Mouse (Mus musculus) heart, embryonic 14.5 days (tissue): ENCODE results near the gene Shox2. TPM values are rescaled to one million over a fixed set of nuclear protein-coding genes. Genes with fewer than 3 reads are reported as not detected.

Experiments used
- ATAC-seq: fragments of 200-750 bp; cut with Nextera tagmentation; 2 replicates; pipeline ENCODE4 v1.8.0; 2017; ENCODE audit warnings: low read depth, moderate TSS enrichment; ENCODE audit not compliant: insufficient number of reproducible peaks, insufficient read depth, low FRiP score
- H3K27ac ChIP-seq, 2 experiments: fragments of 200-500 bp in 1 of 2; fragments of 300-500 bp in 1 of 2; sonication (generic) in 1 of 2; replicated peaks in 1 of 2; 2 replicates each; pipeline ENCODE4 v1.5.1; 2012 to 2014; ENCODE audit warnings: low read depth in 2 of 2, low read length in 2 of 2, control low read depth in 1 of 2, mild to moderate bottlenecking in 1 of 2, mixed read lengths in 1 of 2; ENCODE audit not compliant: control insufficient read depth in 1 of 2, insufficient read depth in 1 of 2
- H3K27me3 ChIP-seq: fragments of 300-500 bp; sonication (generic); 2 replicates; pipeline ENCODE4 v1.6.1; 2014; ENCODE audit warnings: mild to moderate bottlenecking, low read length, control low read depth; ENCODE audit not compliant: control insufficient read depth, insufficient read depth
- H3K36me3 ChIP-seq: fragments of 300-500 bp; sonication (generic); 2 replicates; pipeline ENCODE4 v1.6.1; 2014; ENCODE audit warnings: mild to moderate bottlenecking, control low read depth, low read length, mixed read lengths; ENCODE audit not compliant: control insufficient read depth, insufficient read depth
- H3K4me1 ChIP-seq, 2 experiments: fragments of 200-500 bp in 1 of 2; fragments of 300-500 bp in 1 of 2; sonication (generic) in 1 of 2; 2 replicates each; pipeline ENCODE4 v1.6.1; 2012 to 2014; ENCODE audit warnings: low read length in 2 of 2, control low read depth in 1 of 2, mixed read lengths in 1 of 2; ENCODE audit not compliant: control insufficient read depth in 2 of 2, insufficient read depth in 2 of 2
- H3K4me2 ChIP-seq: fragments of 300-500 bp; sonication (generic); 2 replicates; pipeline ENCODE4 v1.6.1; 2014; ENCODE audit warnings: mild to moderate bottlenecking, low read length
- H3K4me3 ChIP-seq, 2 experiments: fragments of 200-500 bp in 1 of 2; fragments of 300-500 bp in 1 of 2; sonication (generic) in 1 of 2; 2 replicates each; pipeline ENCODE4 v1.5.1; 2012 to 2014; ENCODE audit warnings: low read length in 2 of 2, mild to moderate bottlenecking in 2 of 2, control low read depth in 1 of 2, low read depth in 1 of 2, moderate library complexity in 1 of 2; ENCODE audit not compliant: control insufficient read depth in 1 of 2, insufficient read depth in 1 of 2
- H3K9ac ChIP-seq: fragments of 300-500 bp; sonication (generic); 2 replicates; pipeline ENCODE4 v1.6.1; 2014; ENCODE audit warnings: mild to moderate bottlenecking, low read length
- H3K9me3 ChIP-seq: fragments of 300-500 bp; sonication (generic); 2 replicates; pipeline ENCODE4 v1.6.1; 2016; ENCODE audit warnings: low read length, control low read depth; ENCODE audit not compliant: control insufficient read depth
- WGBS: fragments of 180-500 bp; shearing (Covaris S2); extraction: QIAGEN DNeasy Blood & Tissue Kit; methylation state at CpG from one replicate; pipeline ENCODE4 v1.1.7; 2014; 5-methylcytosine and 5-hydroxymethylcytosine counted together
- polyA plus RNA-seq: library from polyadenylated mRNA; unstranded; fragments of >200 nt; fragmentation: Nextera tagmentation; extraction: Ambion mirVana; gene quantifications from 2 replicates; pipeline ENCODE4 v1.2.1, GENCODE M21; 2014

Shox2 gene
- 3.4 and 11.3 TPM in 2 replicates for polyA plus RNA-seq

- Histone ChIP-seq H3K27ac (0 out of 4 replicates have a peak within 1 kb of the TSS, but pooled peaks of 1 of the 2 experiments have one; percentile 6), H3K27me3 (peaks cover 72% of the 10 kb centered on the region), H3K36me3 (no peaks in the 10 kb centered on the region), H3K4me1 (peaks cover 12 to 24% of the 10 kb centered on the region in 2 experiments; a peak in 3 of 4 replicates), H3K4me2 (peak within 1 kb of the TSS; percentile 94), H3K9ac (peak within 1 kb of the TSS; percentile 59; the same call in 1 of the 2 replicates), H3K9me3 (no peaks in the 10 kb centered on the region), H3K4me3 (peak within 1 kb of the TSS; percentile 58 to 59)
- under 1% methylated on average over 14 of the region's 15 CpGs for WGBS
- no peak for ATAC-seq
These were observed at the start of gene Shox2 for GRCm38 (mm10) chr3:66981706-66982105. Shox2 (minus strand) TSS chr3:66981771.

GRCm38 (mm10) chr3:66996820-66997219, 15.2 kb upstream of the Shox2 start:
- Histone ChIP-seq H3K4me3 (no peak overlapping the region), H3K9me3 (no peaks in the 10 kb centered on the region), H3K36me3 (peaks cover 30% of the 10 kb centered on the region), H3K9ac (no peak overlapping the region), H3K27ac (no peak overlapping the region), H3K4me1 (no peaks in the 10 kb centered on the region), H3K4me2 (no peak overlapping the region), H3K27me3 (no peaks in the 10 kb centered on the region)
- 81% methylated on average over 1 of the region's 1 CpGs for WGBS
- ATAC-seq: no peak

- no peaks in the 10 kb centered on the region for H3K9me3 ChIP-seq
- H3K27ac ChIP-seq: no peak overlapping the region
- ATAC-seq: no peak
- H3K36me3 ChIP-seq: no peaks in the 10 kb centered on the region
- peak overlapping the region; percentile 85 for H3K4me2 ChIP-seq
- peaks cover 27% of the 10 kb centered on the region for H3K27me3 ChIP-seq
- H3K9ac ChIP-seq: peak overlapping the region; percentile 86
- 5% methylated on average over 1 of the region's 1 CpGs for WGBS
- peaks cover 7 to 8% of the 10 kb centered on the region in 2 experiments; a peak in 2 of 4 replicates for H3K4me1 ChIP-seq
- peak overlapping the region; percentile 82 to 85 for H3K4me3 ChIP-seq
These were observed 4.7 kb upstream of the Shox2 start for GRCm38 (mm10) chr3:66986287-66986560.

- Histone ChIP-seq H3K4me2 (peak overlapping the region; percentile 85), H3K9me3 (no peaks in the 10 kb centered on the region), H3K36me3 (no peaks in the 10 kb centered on the region), H3K4me3 (peak overlapping the region; percentile 82 to 85), H3K27ac (no peak overlapping the region), H3K4me1 (peaks cover 10 to 12% of the 10 kb centered on the region in 2 experiments; a peak in 3 of 4 replicates), H3K9ac (peak overlapping the region; percentile 86), H3K27me3 (peaks cover 32% of the 10 kb centered on the region)
- WGBS: under 1% methylated on average over 58 of the region's 60 CpGs
- ATAC-seq: peak; percentile 80
These were observed 4.1 kb upstream of the Shox2 start for GRCm38 (mm10) chr3:66985539-66986286.

GRCm38 (mm10) chr3:66983481-66983880, 1.9 kb upstream of the Shox2 start:
- WGBS: 21% methylated on average over 3 of the region's 3 CpGs
- H3K27me3 ChIP-seq: peaks cover 54% of the 10 kb centered on the region
- no peak overlapping the region for H3K4me2 ChIP-seq
- no peaks in the 10 kb centered on the region for H3K36me3 ChIP-seq
- no peak overlapping the region for H3K4me3 ChIP-seq
- no peaks in the 10 kb centered on the region for H3K9me3 ChIP-seq
- no peak overlapping the region for H3K27ac ChIP-seq
- H3K9ac ChIP-seq: no peak overlapping the region
- ATAC-seq: no peak
- peaks cover 12 to 23% of the 10 kb centered on the region in 2 experiments; a peak in 3 of 4 replicates for H3K4me1 ChIP-seq

- Histone ChIP-seq H3K27me3 (peaks cover 66% of the 10 kb centered on the region), H3K4me3 (peak overlapping the region; percentile 36 to 58), H3K27ac (no peak overlapping the region), H3K36me3 (no peaks in the 10 kb centered on the region), H3K9me3 (no peaks in the 10 kb centered on the region), H3K9ac (no peak overlapping the region), H3K4me1 (peaks cover 12 to 25% of the 10 kb centered on the region in 2 experiments; a peak in 3 of 4 replicates), H3K4me2 (peak overlapping the region; percentile 94)
- ATAC-seq: no peak
- 1% methylated on average over 29 of the region's 29 CpGs for WGBS
These were observed 775 bp upstream of the Shox2 start for GRCm38 (mm10) chr3:66982181-66982911.

- WGBS: under 1% methylated on average over 49 of the region's 62 CpGs
- Histone ChIP-seq H3K4me2 (peak within 1 kb of the TSS; percentile 94), H3K4me1 (peaks cover 12 to 18% of the 10 kb centered on the region in 2 experiments; a peak in 3 of 4 replicates), H3K36me3 (no peaks in the 10 kb centered on the region), H3K27ac (0 out of 4 replicates have a peak within 1 kb of the TSS, but pooled peaks of 1 of the 2 experiments have one; percentile 6), H3K27me3 (peaks cover 77% of the 10 kb centered on the region), H3K9ac (peak within 1 kb of the TSS; percentile 59; the same call in 1 of the 2 replicates), H3K4me3 (peak within 1 kb of the TSS; percentile 58 to 59), H3K9me3 (no peaks in the 10 kb centered on the region)
- peak; percentile 53; the same call in 1 of the 2 replicates for ATAC-seq
These were observed 390 bp downstream of the Shox2 start, which contains the start of gene Rsrc1 for GRCm38 (mm10) chr3:66981101-66981661. Rsrc1 (plus strand) TSS chr3:66981390.
